Mouse (Mus musculus) MEL (cell line): ENCODE results near the gene Cox6a2. TPM values are rescaled to one million over a fixed set of nuclear protein-coding genes. Genes with fewer than 3 reads are reported as not detected.

Experiments
- DNase-seq: peaks from one replicate; pipeline ENCODE4 v3.0.0; 2011; ENCODE audit warnings: low read depth, low spot score
- H3K27ac ChIP-seq: 2 replicates; pipeline ENCODE4 v1.5.1; 2012; ENCODE audit warnings: low read depth, mild to moderate bottlenecking, control low read depth, low read length, moderate library complexity; ENCODE audit not compliant: control insufficient read depth
- H3K27me3 ChIP-seq, 2 experiments: fragments of 150-350 bp in 1 of 2; sonication (generic) in 1 of 2; 2 replicates each; pipeline ENCODE4 v1.6.1; 2012; ENCODE audit warnings: low read length in 2 of 2, mild to moderate bottlenecking in 2 of 2, improper control_type of control experiment in 1 of 2, moderate library complexity in 1 of 2; ENCODE audit not compliant: insufficient read depth in 2 of 2, control insufficient read depth in 1 of 2
- H3K36me3 ChIP-seq, 2 experiments: 2 replicates each; pipeline ENCODE4 v1.6.1; 2012 to 2014; ENCODE audit warnings: low read length in 2 of 2, improper control_type of control experiment in 1 of 2, inconsistent platforms in 1 of 2, mild to moderate bottlenecking in 1 of 2; ENCODE audit not compliant: insufficient read depth in 2 of 2, control insufficient read depth in 1 of 2
- H3K4me1 ChIP-seq, 2 experiments: fragments of 150-350 bp in 1 of 2; sonication (generic) in 1 of 2; 2 replicates each; pipeline ENCODE4 v1.6.1; 2012; ENCODE audit warnings: low read length in 2 of 2, improper control_type of control experiment in 1 of 2, mild to moderate bottlenecking in 1 of 2; ENCODE audit not compliant: insufficient read depth in 2 of 2, control insufficient read depth in 1 of 2
- H3K4me3 ChIP-seq, 2 experiments: fragments of 150-350 bp in 1 of 2; sonication (generic) in 1 of 2; 2 replicates each; pipeline ENCODE4 v1.5.1; 2012; ENCODE audit warnings: low read depth in 2 of 2, low read length in 2 of 2, mild to moderate bottlenecking in 2 of 2, moderate library complexity in 2 of 2, control low read depth in 1 of 2, improper control_type of control experiment in 1 of 2; ENCODE audit not compliant: control insufficient read depth in 1 of 2, insufficient read depth in 1 of 2
- H3K79me2 ChIP-seq: 2 replicates; pipeline ENCODE4 v1.6.1; 2012; ENCODE audit warnings: mild to moderate bottlenecking, low read length, moderate library complexity; ENCODE audit not compliant: control insufficient read depth, poor library complexity, insufficient read depth
- H3K9ac ChIP-seq: 2 replicates; pipeline ENCODE4 v1.6.1; 2012; ENCODE audit warnings: low read depth, mild to moderate bottlenecking, control low read depth, low read length, moderate library complexity; ENCODE audit not compliant: control insufficient read depth, poor library complexity, severe bottlenecking
- H3K9me3 ChIP-seq: fragments of 150-350 bp; sonication (generic); replicated peaks from 2 replicates; pipeline ENCODE4 v1.6.1; 2012; ENCODE audit warnings: mild to moderate bottlenecking, low read length, improper control_type of control experiment, moderate library complexity; ENCODE audit not compliant: insufficient read depth
- BHLHE40 ChIP-seq: IDR thresholded peaks from 2 replicates; pipeline ENCODE4 v1.6.1; 2012; ENCODE audit warnings: low read depth, mild to moderate bottlenecking, inconsistent platforms, low read length, improper control_type of control experiment, borderline replicate concordance
- CHD2 ChIP-seq: IDR thresholded peaks from 2 replicates; pipeline ENCODE4 v1.6.1; 2011; ENCODE audit warnings: low read length, improper control_type of control experiment
- E2F4 ChIP-seq: IDR thresholded peaks from 2 replicates; pipeline ENCODE4 v1.6.1; 2011; ENCODE audit warnings: low read depth, low read length, improper control_type of control experiment, borderline replicate concordance
- EP300 ChIP-seq, 2 experiments: IDR thresholded peaks; 2 replicates each; pipeline ENCODE4 v1.6.1; 2011; ENCODE audit warnings: improper control_type of control experiment in 2 of 2, low read length in 2 of 2, low read depth in 1 of 2, mild to moderate bottlenecking in 1 of 2
- ETS1 ChIP-seq: IDR thresholded peaks from 2 replicates; pipeline ENCODE4 v1.6.1; 2012; ENCODE audit warnings: low read depth, mild to moderate bottlenecking, inconsistent platforms, low read length, improper control_type of control experiment, moderate library complexity
- HCFC1 ChIP-seq: IDR thresholded peaks from 2 replicates; pipeline ENCODE4 v1.6.1; 2012; ENCODE audit warnings: low read depth, mild to moderate bottlenecking, inconsistent platforms, low read length, improper control_type of control experiment, moderate library complexity
- MXI1 ChIP-seq: IDR thresholded peaks from 2 replicates; pipeline ENCODE4 v1.6.1; 2011; ENCODE audit warnings: mild to moderate bottlenecking, low read depth, low read length, improper control_type of control experiment
- NELFE ChIP-seq: IDR thresholded peaks from 2 replicates; pipeline ENCODE4 v1.6.1; 2011; ENCODE audit warnings: low read depth, low read length, improper control_type of control experiment
- POLR2AphosphoS5 ChIP-seq: IDR thresholded peaks from 2 replicates; pipeline ENCODE4 v1.6.1; 2012; ENCODE audit warnings: low read depth, borderline replicate concordance, mild to moderate bottlenecking, inconsistent platforms, low read length, moderate library complexity, mixed read lengths
- SIN3A ChIP-seq: IDR thresholded peaks from 2 replicates; pipeline ENCODE4 v1.6.1; 2012; ENCODE audit warnings: low read length, improper control_type of control experiment, inconsistent platforms
- TBP ChIP-seq: IDR thresholded peaks from 2 replicates; pipeline ENCODE4 v1.8.0; 2011; ENCODE audit warnings: low read depth, low read length, improper control_type of control experiment
- ZMIZ1 ChIP-seq: IDR thresholded peaks from 2 replicates; pipeline ENCODE4 v1.6.1; 2012; ENCODE audit warnings: low read depth, mild to moderate bottlenecking, inconsistent platforms, low read length, improper control_type of control experiment, moderate library complexity
- polyA plus RNA-seq, 2 experiments: library from polyadenylated mRNA; stranded (reverse) in 1 of 2; unstranded in 1 of 2; fragments of >175 nt in 1 of 2; fragments of >200 nt in 1 of 2; gene quantifications; 2 replicates each; pipeline versions ENCODE4 v1.2.1 to v1.2.4; 2012; ENCODE audit warnings: low replicate concordance in 2 of 2, low read depth in 1 of 2; ENCODE audit not compliant: insufficient read length in 2 of 2, insufficient read depth in 1 of 2, missing spikeins in 1 of 2
- total RNA-seq: library from RNA; depleted of rRNA; stranded (reverse); fragments of 300-350 nt; gene quantifications from 2 replicates; pipeline ENCODE4 v1.2.3, GENCODE M21; 2012

The Cox6a2 gene
- total and polyA plus RNA-seq, 3 experiments = 2.9 to 18.2 TPM; not detected in 1

DNA sequence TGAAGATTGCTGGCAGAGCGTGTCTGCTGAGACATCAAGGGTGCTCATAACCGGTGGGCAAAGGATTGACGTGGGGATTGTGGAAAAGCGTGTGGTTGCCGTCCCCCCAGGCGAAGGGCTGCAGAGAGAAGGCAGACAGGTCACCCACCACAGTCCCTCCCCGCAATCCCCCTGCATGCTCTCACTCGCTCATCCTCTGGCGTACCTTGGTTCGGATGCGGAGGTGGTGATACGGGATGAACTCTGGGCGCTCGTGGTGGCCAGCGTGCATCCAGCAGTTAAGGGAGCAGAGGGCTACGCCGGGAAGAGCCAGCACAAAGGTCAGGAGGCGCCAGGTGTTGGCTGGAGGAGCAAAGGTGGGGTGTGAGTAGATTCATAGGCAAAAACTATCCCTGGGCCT lies 492 bp downstream of the Cox6a2 start:
- peaks cover 2 to 6% of the 10 kb centered on the region in 2 experiments; a peak in 3 of 4 replicates for H3K27me3 ChIP-seq
- no peaks in the 10 kb centered on the region for H3K79me2 ChIP-seq
- no peak for TF ChIP-seq TBP
- TF ChIP-seq EP300 (IDR thresholded peaks at IDR 0.05; ENCODE audit: low read depth in 1 of 2, low read length in 2 of 2) = no peak
- TF ChIP-seq BHLHE40 = no peak
- TF ChIP-seq HCFC1 = no peak
- no peak for TF ChIP-seq MXI1
- no peak for TF ChIP-seq SIN3A
- TF ChIP-seq ZMIZ1 = no peak
- TF ChIP-seq CHD2 = no peak
- no peak for TF ChIP-seq E2F4
- TF ChIP-seq ETS1 = no peak
- TF ChIP-seq NELFE = no peak
- TF ChIP-seq, all 39 proteins: peak for 0
- H3K4me3 ChIP-seq = peak overlapping the region; percentile 37 to 96; a peak in 3 of 4 replicates
- H3K4me1 ChIP-seq = peaks cover 2 to 6% of the 10 kb centered on the region in 2 experiments; a peak in 2 of 4 replicates
- H3K27ac ChIP-seq = no peak overlapping the region; the same call in 1 of the 2 replicates
- no peak for DNase-seq
- no peaks in the 10 kb centered on the region for H3K36me3 ChIP-seq
- peak overlapping the region; percentile 44 for H3K9ac ChIP-seq
- H3K9me3 ChIP-seq = no peaks in the 10 kb centered on the region

DNA sequence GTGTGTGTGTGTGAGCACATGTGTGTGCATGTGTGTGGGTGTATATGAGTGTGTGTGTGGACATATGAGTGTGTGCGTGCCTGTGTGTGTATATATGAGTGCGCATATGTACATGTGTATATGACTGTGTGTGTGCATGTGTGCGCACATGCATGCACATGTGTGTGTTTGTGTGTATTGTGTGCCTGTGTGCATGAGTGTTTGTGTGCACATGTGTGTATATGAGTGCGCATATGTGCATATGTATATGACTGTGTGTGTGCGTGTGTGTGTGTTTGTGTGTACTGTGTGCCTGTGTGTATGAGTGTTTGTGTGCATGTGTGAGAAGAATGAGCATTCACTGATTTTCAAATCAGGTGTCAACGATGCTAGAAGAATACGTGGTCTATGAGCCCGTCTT lies 2.0 kb downstream of the Cox6a2 start:
- Histone ChIP-seq H3K4me1 (peaks cover 2 to 6% of the 10 kb centered on the region in 2 experiments; a peak in 2 of 4 replicates), H3K27me3 (peaks cover 0 to 6% of the 10 kb centered on the region in 2 experiments; a peak in 2 of 4 replicates), H3K27ac (no peak overlapping the region), H3K79me2 (no peaks in the 10 kb centered on the region), H3K36me3 (no peaks in the 10 kb centered on the region), H3K9ac (no peak overlapping the region), H3K4me3 (no peak overlapping the region), H3K9me3 (no peaks in the 10 kb centered on the region)
- no peak for DNase-seq
- TF ChIP-seq HCFC1 (no peak), POLR2AphosphoS5 (peak; percentile 53; the same call in 1 of the 2 replicates)
- TF ChIP-seq, all 39 proteins: peak for 1

DNA sequence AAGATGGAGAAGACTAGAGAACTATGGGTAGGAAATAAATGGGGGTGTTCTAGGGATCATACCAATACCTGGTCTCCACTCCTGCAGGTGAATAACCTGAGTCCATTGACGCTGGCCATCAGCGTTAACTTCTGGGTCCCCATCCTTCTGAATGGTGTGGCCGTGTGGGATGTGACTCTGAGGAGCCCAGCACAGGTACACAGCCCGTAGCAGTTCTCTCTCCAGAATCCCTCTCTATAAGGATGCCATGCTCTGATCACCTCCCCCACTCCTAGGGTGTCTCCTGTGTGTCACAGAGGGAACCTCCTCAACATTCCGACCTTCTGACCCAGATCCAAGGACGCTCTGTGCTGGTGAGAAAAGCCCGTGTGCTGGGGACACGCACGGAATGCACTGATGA lies 3.1 kb downstream of the Cox6a2 start:
- no peak for DNase-seq

More for the DNA sequence above, 3.1 kb downstream of the Cox6a2 start:
- Histone ChIP-seq H3K27ac (no peak overlapping the region), H3K9ac (no peak overlapping the region), H3K4me1 (peaks cover 2 to 6% of the 10 kb centered on the region in 2 experiments; a peak in 2 of 4 replicates), H3K9me3 (no peaks in the 10 kb centered on the region), H3K36me3 (no peaks in the 10 kb centered on the region), H3K27me3 (peaks cover 0 to 6% of the 10 kb centered on the region in 2 experiments; a peak in 1 of 4 replicates), H3K4me3 (no peak overlapping the region), H3K79me2 (no peaks in the 10 kb centered on the region)
- TF ChIP-seq MXI1 (no peak), EP300 (IDR thresholded peaks at IDR 0.05; ENCODE audit: low read depth in 1 of 2, low read length in 2 of 2) (no peak)
